Mouse (Mus musculus) forebrain, embryonic 16.5 days (tissue): ENCODE data around the gene Smc2. TPM values are rescaled to one million over a fixed set of nuclear protein-coding genes. Genes with fewer than 3 reads are reported as not detected.
"Not testable (repeated sequence)": the region's sequence is repeated elsewhere in the genome, so short reads cannot be mapped to it uniquely, and the experiment has no call there.

Experiments
- ATAC-seq: fragments of 200-750 bp; cut with Nextera tagmentation; 2 replicates; pipeline ENCODE4 v1.8.0; 2017; ENCODE audit warnings: mild to moderate bottlenecking, moderate library complexity
- H3K27ac ChIP-seq: fragments of 300-500 bp; sonication (generic); 2 replicates; pipeline ENCODE4 v1.5.1; 2014; ENCODE audit warnings: low read length, control low read depth
- H3K27me3 ChIP-seq: fragments of 300-500 bp; sonication (generic); replicated peaks from 2 replicates; pipeline ENCODE4 v1.6.1; 2014; ENCODE audit warnings: low read length; ENCODE audit not compliant: control insufficient read depth, insufficient read depth
- H3K36me3 ChIP-seq: fragments of 300-500 bp; sonication (generic); 2 replicates; pipeline ENCODE4 v1.6.1; 2014; ENCODE audit not compliant: control insufficient read depth, insufficient read depth
- H3K4me1 ChIP-seq: fragments of 300-500 bp; sonication (generic); replicated peaks from 2 replicates; pipeline ENCODE4 v1.6.1; 2014; ENCODE audit warnings: low read length; ENCODE audit not compliant: control insufficient read depth, insufficient read depth
- H3K4me2 ChIP-seq: fragments of 300-500 bp; sonication (generic); 2 replicates; pipeline ENCODE4 v1.6.1; 2014; ENCODE audit warnings: mild to moderate bottlenecking, low read length, control low read depth
- H3K4me3 ChIP-seq: fragments of 300-500 bp; sonication (generic); replicated peaks from 2 replicates; pipeline ENCODE4 v1.5.1; 2014; ENCODE audit warnings: mild to moderate bottlenecking, low read length, control low read depth
- H3K9ac ChIP-seq: fragments of 300-500 bp; sonication (generic); replicated peaks from 2 replicates; pipeline ENCODE4 v1.6.1; 2014; ENCODE audit warnings: low read depth, low read length, control low read depth
- H3K9me3 ChIP-seq: fragments of 300-500 bp; sonication (generic); 2 replicates; pipeline ENCODE4 v1.6.1; 2016; ENCODE audit warnings: low read length; ENCODE audit not compliant: control insufficient read depth
- WGBS: fragments of 180-500 bp; shearing (Covaris S2); extraction: QIAGEN DNeasy Blood & Tissue Kit; methylation state at CpG from one replicate; pipeline ENCODE4 v1.1.7; 2014; 5-methylcytosine and 5-hydroxymethylcytosine counted together
- polyA plus RNA-seq: library from polyadenylated mRNA; unstranded; fragments of >200 nt; fragmentation: Nextera tagmentation; extraction: Ambion mirVana; gene quantifications from 2 replicates; pipeline ENCODE4 v1.2.1, GENCODE M21; 2015

Smc2 gene
- polyA plus RNA-seq: 86.3 and 101 TPM in 2 replicates

DNA sequence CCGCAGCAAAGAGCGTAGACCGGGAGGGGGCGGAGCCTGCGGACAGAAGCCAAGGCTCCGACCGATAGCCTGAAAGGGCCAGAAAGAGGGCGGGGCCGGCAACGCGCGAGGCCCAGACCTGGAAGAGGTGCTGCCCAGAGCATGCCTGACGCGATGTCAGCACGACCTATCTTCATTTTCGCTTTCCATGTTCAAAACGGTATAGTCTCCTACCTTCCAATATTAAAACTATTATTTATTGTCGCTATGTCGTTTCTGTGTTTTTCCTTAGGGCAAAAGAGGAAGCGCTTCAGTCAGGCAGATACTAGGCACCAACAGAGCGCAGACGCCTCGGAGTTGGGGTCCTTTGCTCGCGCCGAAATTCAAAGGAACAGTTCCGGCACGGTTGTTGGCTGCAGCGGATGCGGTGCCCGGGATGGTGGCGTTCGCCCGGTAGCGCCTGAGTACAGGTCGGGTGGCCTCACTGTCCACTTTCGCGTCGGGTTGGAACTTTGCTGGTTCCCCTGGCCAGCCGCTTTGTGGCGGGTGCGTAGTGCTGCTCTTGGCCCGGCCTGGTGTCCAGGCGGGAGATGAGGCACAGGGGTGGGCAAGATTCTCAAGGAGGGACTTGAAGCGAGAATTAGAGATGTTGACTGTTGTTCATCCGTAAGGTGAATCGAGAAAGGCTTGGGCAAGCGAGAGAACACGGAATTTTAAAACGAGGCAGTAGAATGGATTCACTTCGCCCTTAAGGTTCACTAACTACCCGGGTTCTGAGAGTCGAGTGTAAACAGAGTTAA is at the start of gene Smc2:
Gene Smc2, plus strand, starts transcription at position 358 of the 779 bp plus-strand sequence.
- H3K9ac ChIP-seq: peak within 1 kb of the TSS; percentile 55
- peak within 1 kb of the TSS; percentile 57 for H3K4me2 ChIP-seq
- H3K27ac ChIP-seq: peak within 1 kb of the TSS; percentile 80
- H3K27me3 ChIP-seq: no peaks in the 10 kb centered on the region
- H3K4me1 ChIP-seq: peaks cover 8% of the 10 kb centered on the region
- peak within 1 kb of the TSS; percentile 67 for H3K4me3 ChIP-seq
- WGBS: under 1% methylated on average over 53 of the region's 53 CpGs
- ATAC-seq: peak; percentile 98
- H3K9me3 ChIP-seq: no peaks in the 10 kb centered on the region
- peaks cover 7% of the 10 kb centered on the region; the same call in 1 of the 2 replicates for H3K36me3 ChIP-seq

DNA sequence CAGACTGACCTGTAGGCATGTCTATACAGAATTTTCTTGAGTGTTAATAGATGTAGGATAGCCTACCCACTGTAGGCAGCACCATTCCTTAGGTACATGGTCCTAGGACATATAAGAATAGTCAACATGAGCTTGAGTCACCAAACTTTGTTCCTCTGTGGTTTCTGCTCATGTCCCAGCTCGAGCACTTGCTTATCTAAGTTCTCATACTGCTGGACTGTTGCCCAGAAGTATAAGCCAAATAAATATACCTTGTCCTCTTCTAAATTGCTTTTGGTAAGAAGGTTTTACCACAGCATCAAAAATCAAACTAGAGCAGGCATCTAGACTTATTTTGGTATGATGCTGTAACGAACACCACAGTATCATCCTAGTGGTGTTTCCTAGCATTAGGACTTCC is 27.5 kb upstream of the Smc2 start:
- Histone ChIP-seq H3K4me2 (no peak overlapping the region), H3K27ac (no peak overlapping the region), H3K36me3 (no peaks in the 10 kb centered on the region), H3K9ac (no peak overlapping the region), H3K9me3 (no peaks in the 10 kb centered on the region), H3K27me3 (no peaks in the 10 kb centered on the region), H3K4me1 (no peaks in the 10 kb centered on the region), H3K4me3 (no peak overlapping the region)
- no peak for ATAC-seq
- WGBS: 84% methylated on average over 2 of the region's 2 CpGs

DNA sequence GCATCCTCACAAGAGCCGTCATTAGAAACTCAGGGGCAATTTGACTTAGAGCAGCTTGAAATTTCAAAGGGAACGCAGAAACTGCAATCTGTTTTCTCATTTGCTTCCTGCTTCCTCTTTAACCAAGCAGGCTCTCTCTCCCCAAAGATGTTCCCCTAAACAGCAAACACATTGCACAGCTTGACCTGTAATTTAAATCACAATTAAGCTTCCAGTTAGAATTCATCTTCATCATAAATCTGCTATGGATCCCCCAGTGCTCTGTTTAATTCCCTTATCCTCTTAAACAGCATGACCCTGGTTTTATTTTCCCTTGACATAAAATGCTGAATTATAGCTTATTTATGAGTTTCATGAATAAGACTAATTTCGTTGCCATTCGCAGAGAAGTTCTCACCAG is 15.4 kb upstream of the Smc2 start:
- H3K4me1 ChIP-seq: no peaks in the 10 kb centered on the region
- no peak overlapping the region for H3K4me3 ChIP-seq
- no peak overlapping the region for H3K4me2 ChIP-seq
- WGBS: 73% methylated on average over 4 of the region's 4 CpGs
- no peaks in the 10 kb centered on the region for H3K36me3 ChIP-seq
- H3K9ac ChIP-seq: no peak overlapping the region
- no peaks in the 10 kb centered on the region for H3K27me3 ChIP-seq
- no peak for ATAC-seq
- no peak overlapping the region for H3K27ac ChIP-seq
- H3K9me3 ChIP-seq: no peaks in the 10 kb centered on the region

- Histone ChIP-seq H3K27ac (no peak overlapping the region), H3K27me3 (no peaks in the 10 kb centered on the region), H3K9me3 (no peaks in the 10 kb centered on the region), H3K4me2 (no peak overlapping the region), H3K4me3 (no peak overlapping the region), H3K9ac (no peak overlapping the region), H3K36me3 (no peaks in the 10 kb centered on the region), H3K4me1 (no peaks in the 10 kb centered on the region)
- WGBS: 53% methylated on average over 7 of the region's 7 CpGs
- ATAC-seq: no peak
These were observed 9.5 kb upstream of the Smc2 start for GRCm38 (mm10) chr4:52429310-52430198.

DNA sequence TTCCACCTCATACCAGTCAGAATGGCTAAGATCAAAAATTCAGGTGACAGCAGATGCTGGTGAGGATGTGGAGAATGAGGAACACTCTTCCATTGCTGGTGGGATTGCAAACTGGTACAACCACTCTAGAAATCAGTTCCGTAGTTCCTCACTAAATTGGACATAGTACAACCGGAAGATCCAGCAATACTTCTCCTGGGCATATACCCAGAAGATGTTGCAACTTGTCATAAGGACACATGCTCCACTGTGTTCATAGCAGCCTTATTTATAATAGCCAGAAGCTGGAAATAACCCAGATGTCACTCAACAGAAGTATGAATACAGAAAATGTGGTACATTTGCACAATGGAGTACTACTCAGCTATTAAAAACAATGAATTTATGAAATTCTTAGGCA is 3.5 kb upstream of the Smc2 start:
- not testable (repeated sequence) for ATAC-seq

GRCm38 (mm10) chr4:52438371-52438885 is 615 bp upstream of the Smc2 start:
- H3K4me3 ChIP-seq: peak overlapping the region; percentile 67
- no peaks in the 10 kb centered on the region for H3K9me3 ChIP-seq
- H3K4me1 ChIP-seq: peaks cover 8% of the 10 kb centered on the region
- peaks cover 3% of the 10 kb centered on the region; the same call in 1 of the 2 replicates for H3K36me3 ChIP-seq
- H3K4me2 ChIP-seq: peak overlapping the region; percentile 55
- peak overlapping the region; percentile 80 for H3K27ac ChIP-seq
- ATAC-seq: peak; percentile 11
- no peaks in the 10 kb centered on the region for H3K27me3 ChIP-seq
- peak overlapping the region; percentile 55 for H3K9ac ChIP-seq
- under 1% methylated on average over 20 of the region's 20 CpGs for WGBS

More for the DNA sequence above, 3.5 kb upstream of the Smc2 start:
- H3K9me3 ChIP-seq, H3K4me3 ChIP-seq, H3K27me3 ChIP-seq, H3K9ac ChIP-seq, H3K36me3 ChIP-seq, H3K4me2 ChIP-seq, H3K4me1 ChIP-seq, H3K27ac ChIP-seq: not testable (repeated sequence)
- 97% methylated on average over 2 of the region's 2 CpGs for WGBS

DNA sequence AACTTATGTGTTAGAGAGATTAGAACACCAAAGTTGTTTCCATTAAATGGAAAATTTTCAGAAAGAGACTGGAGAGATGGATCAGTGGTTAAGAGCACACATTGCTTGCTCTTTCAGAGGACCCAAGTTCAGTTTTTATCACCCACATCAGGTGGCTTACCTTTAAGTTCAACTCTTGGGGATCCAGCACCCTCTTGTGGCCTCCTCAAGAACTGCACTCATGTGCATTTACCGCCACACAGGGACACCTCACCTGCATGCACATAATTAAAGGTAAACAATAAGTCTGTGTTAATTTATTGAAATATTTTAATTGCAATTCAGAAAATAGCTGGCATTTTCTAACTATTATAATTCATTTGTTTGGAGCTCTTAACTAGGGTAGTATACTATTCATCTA is 20.7 kb downstream of the Smc2 start:
- Histone ChIP-seq H3K4me3 (no peak overlapping the region), H3K9ac (no peak overlapping the region), H3K36me3 (peaks cover 7% of the 10 kb centered on the region), H3K4me1 (no peaks in the 10 kb centered on the region), H3K27me3 (no peaks in the 10 kb centered on the region), H3K27ac (no peak overlapping the region), H3K9me3 (0 out of 2 replicates have a peak, but pooled peaks cover 2% of the 10 kb centered on the region), H3K4me2 (no peak overlapping the region)
- WGBS: 94% methylated on average over 1 of the region's 1 CpGs
- no peak for ATAC-seq

- Histone ChIP-seq H3K36me3 (peaks cover 7% of the 10 kb centered on the region), H3K27me3 (no peaks in the 10 kb centered on the region), H3K4me2 (no peak overlapping the region), H3K9ac (no peak overlapping the region), H3K9me3 (0 out of 2 replicates have a peak, but pooled peaks cover 2% of the 10 kb centered on the region), H3K27ac (no peak overlapping the region), H3K4me3 (no peak overlapping the region), H3K4me1 (no peaks in the 10 kb centered on the region)
- WGBS: 83% methylated on average over 5 of the region's 5 CpGs
- ATAC-seq: no peak
These were observed 22.3 kb downstream of the Smc2 start for GRCm38 (mm10) chr4:52461321-52461720.

GRCm38 (mm10) chr4:52473431-52473830 is 34.4 kb downstream of the Smc2 start:
- Histone ChIP-seq H3K9me3 (no peaks in the 10 kb centered on the region), H3K4me3 (no peak overlapping the region), H3K9ac (no peak overlapping the region), H3K4me2 (no peak overlapping the region), H3K27ac (no peak overlapping the region), H3K36me3 (no peaks in the 10 kb centered on the region; the same call in none of the 2 replicates), H3K4me1 (no peaks in the 10 kb centered on the region), H3K27me3 (no peaks in the 10 kb centered on the region)
- no peak for ATAC-seq
- WGBS: 96% methylated on average over 3 of the region's 3 CpGs
